Mouse (Mus musculus) megakaryocyte-erythroid progenitor cell, adult 5-6 weeks (primary cell): ENCODE results near the gene Gnb2. TPM values are rescaled to one million over a fixed set of nuclear protein-coding genes. Genes with fewer than 3 reads are reported as not detected.

Experiments used
- ATAC-seq: replicated peaks from 2 replicates; pipeline ENCODE4 v1.8.0; 2016; ENCODE audit warnings: mild to moderate bottlenecking, inconsistent platforms; ENCODE audit not compliant: severe bottlenecking, poor library complexity, low FRiP score, low TSS enrichment
- total RNA-seq, 2 experiments: library from RNA; stranded (forward) in 1 of 2; stranded (reverse) in 1 of 2; fragments of 200-1000, 215-1000 nt in 1 of 2; fragments of >200 nt in 1 of 2; fragmentation: Nextera tagmentation in 1 of 2; gene quantifications; 2 replicates each; pipeline ENCODE4 v1.2.3; 2014 to 2017

Gene Gnb2
- total RNA-seq, 2 experiments from 2014 or later, result 173 to 396 TPM

- no peak for ATAC-seq
Observed at GRCm38 (mm10) chr5:137523396-137524250, 9.7 kb downstream of the Gnb2 start.

GRCm38 (mm10) chr5:137522711-137523110, 10.6 kb downstream of the Gnb2 start:
- no peak for ATAC-seq

- no peak for ATAC-seq
Observed at GRCm38 (mm10) chr5:137521861-137522260, 11.4 kb downstream of the Gnb2 start.

GRCm38 (mm10) chr5:137519691-137520550, 13.4 kb downstream of the Gnb2 start:
- no peak for ATAC-seq

GRCm38 (mm10) chr5:137518436-137518835, 14.9 kb downstream of the Gnb2 start, which contains the start of gene Gigyf1:
TSS of gene Gigyf1 (plus strand) at chr5:137518548.
- ATAC-seq, result peak; percentile 27; the same call in 1 of the 2 replicates

- no peak for ATAC-seq
Observed at GRCm38 (mm10) chr5:137514811-137515210, 18.5 kb downstream of the Gnb2 start.

GRCm38 (mm10) chr5:137513951-137514721, 19.2 kb downstream of the Gnb2 start:
- ATAC-seq, result no peak

GRCm38 (mm10) chr5:137512847-137513794, 20.2 kb downstream of the Gnb2 start:
- no peak for ATAC-seq

GRCm38 (mm10) chr5:137511706-137512105, 21.6 kb downstream of the Gnb2 start:
- ATAC-seq, result no peak

GRCm38 (mm10) chr5:137510573-137511390, 22.5 kb downstream of the Gnb2 start:
- no peak for ATAC-seq

GRCm38 (mm10) chr5:137510014-137510501, 23.3 kb downstream of the Gnb2 start:
- peak; percentile 46; the same call in 1 of the 2 replicates for ATAC-seq

GRCm38 (mm10) chr5:137504041-137504440, 29.3 kb downstream of the Gnb2 start:
- no peak for ATAC-seq

GRCm38 (mm10) chr5:137502667-137503110, 30.6 kb downstream of the Gnb2 start:
- peak; percentile 87 for ATAC-seq

GRCm38 (mm10) chr5:137501709-137502666, 31.3 kb downstream of the Gnb2 start, which contains the start of gene Pop7:
TSS of gene Pop7 (minus strand) at chr5:137502518.
- ATAC-seq, result peak; percentile 89

GRCm38 (mm10) chr5:137500186-137500585, 33.1 kb downstream of the Gnb2 start:
- no peak for ATAC-seq

GRCm38 (mm10) chr5:137493831-137494230, 39.5 kb downstream of the Gnb2 start:
- no peak for ATAC-seq
